Mouse (Mus musculus) left cerebral cortex, postnatal 36 days (tissue): Measurements from ENCODE around the gene Prpf3. TPM values are rescaled to one million over a fixed set of nuclear protein-coding genes. Genes with fewer than 3 reads are reported as not detected.
"Not testable (repeated sequence)": the region's sequence is repeated elsewhere in the genome, so short reads cannot be mapped to it uniquely, and the experiment has no call there.

Source experiments
- DNase-seq, 2 experiments: peaks; one replicate each; pipeline ENCODE4 v3.0.0; 2021 to 2022; ENCODE audit warnings: low spot score in 2 of 2, mixed read lengths in 1 of 2
- intact Hi-C: fragments of 180-260 bp; cut with DNase I; formaldehyde crosslinking; loops from one replicate; pipeline ENCODE4 v1.15.1; 2025
- total RNA-seq, 2 experiments: library from RNA; stranded (reverse); gene quantifications; 2 replicates each; pipeline ENCODE4 v1.2.3; 2021

The Prpf3 gene
- total RNA-seq, 2 experiments from 2014 or later: 23.8 to 40.3 TPM

GRCm38 (mm10) chr3:95882816-95883425 is 27.2 kb upstream of the Prpf3 start:
- DNase-seq: peak; percentile 58 to 71
- intact Hi-C loops: loop anchor here (1.0 kb wide), 2 partner anchors 24 to 46 kb away; partner anchors contain the start of gene Anp32e

- peak; percentile 97 for DNase-seq
- intact Hi-C loops: loop anchor here (1.0 kb wide), 2 partner anchors 25 to 47 kb away; partner anchors contain the start of gene Anp32e
Observed at GRCm38 (mm10) chr3:95881979-95882815, 26.5 kb upstream of the Prpf3 start, which contains the start of gene Ciart. TSS of gene Ciart (minus strand) at chr3:95882251.

DNA sequence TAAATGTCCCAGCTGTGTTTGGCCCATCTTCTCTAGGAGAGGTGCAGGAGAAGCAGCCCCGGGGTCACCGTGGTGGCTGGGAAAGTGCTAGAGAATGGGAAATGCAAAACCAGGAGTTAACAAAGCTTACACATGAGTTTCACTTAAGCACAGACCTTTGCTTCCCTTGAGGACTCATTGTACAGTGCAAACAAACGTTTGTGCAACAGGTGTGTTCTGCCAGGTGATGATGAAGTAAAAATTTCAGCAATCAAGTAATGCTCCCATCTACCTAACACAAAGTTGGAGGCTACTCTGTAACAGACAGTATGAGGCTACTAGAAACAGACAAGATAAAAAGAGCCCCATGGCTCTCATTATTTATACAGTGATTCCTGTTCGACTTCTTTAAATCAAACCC is 23.4 kb upstream of the Prpf3 start:
- intact Hi-C loops: no loop called here
- DNase-seq: no peak

- intact Hi-C loops: no loop called here
- DNase-seq: no peak
Observed at GRCm38 (mm10) chr3:95872048-95872447, 16.4 kb upstream of the Prpf3 start.

- intact Hi-C loops: no loop called here
Observed at GRCm38 (mm10) chr3:95871392-95871867, 15.7 kb upstream of the Prpf3 start, which contains the start of gene Mrps21. TSS of gene Mrps21 (minus strand) at chr3:95871519.

GRCm38 (mm10) chr3:95870976-95871375 is 15.3 kb upstream of the Prpf3 start:
- intact Hi-C loops: no loop called here
- DNase-seq: no peak

More at GRCm38 (mm10) chr3:95871392-95871867, 15.7 kb upstream of the Prpf3 start, which contains the start of gene Mrps21:
- DNase-seq: peak; percentile 87 to 89

- intact Hi-C loops: no loop called here
- DNase-seq: no peak
Observed at GRCm38 (mm10) chr3:95867408-95867807, 11.7 kb upstream of the Prpf3 start.

DNA sequence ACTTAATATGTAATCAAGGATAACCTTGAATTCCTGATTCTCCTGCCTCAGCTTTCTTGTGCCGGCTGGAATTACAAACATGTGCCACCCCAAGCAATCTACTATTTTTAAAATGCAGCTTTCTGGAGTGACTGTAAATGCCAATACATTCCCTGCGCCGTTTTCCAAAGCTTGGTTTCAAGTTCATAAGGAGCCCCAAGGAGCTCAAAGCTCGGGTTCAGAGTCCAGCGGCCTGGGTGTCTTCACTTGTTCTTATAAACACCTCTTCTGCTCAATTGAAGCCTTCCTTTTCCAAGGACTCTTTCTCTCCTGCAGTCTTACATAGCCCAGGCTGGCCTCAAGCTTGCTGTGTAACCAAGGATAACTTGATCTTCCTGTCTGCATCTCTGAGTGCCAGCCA is 10.4 kb upstream of the Prpf3 start:
- intact Hi-C loops: no loop called here
- no peak for DNase-seq

- intact Hi-C loops: no loop called here
- no peak for DNase-seq
Observed at GRCm38 (mm10) chr3:95865571-95865970, 9.9 kb upstream of the Prpf3 start.

- DNase-seq: peak; percentile 74 to 78
- intact Hi-C loops: no loop called here
Observed at GRCm38 (mm10) chr3:95865050-95865449, 9.4 kb upstream of the Prpf3 start.

GRCm38 (mm10) chr3:95863578-95863977 is 7.9 kb upstream of the Prpf3 start:
- intact Hi-C loops: no loop called here
- DNase-seq: no peak

DNA sequence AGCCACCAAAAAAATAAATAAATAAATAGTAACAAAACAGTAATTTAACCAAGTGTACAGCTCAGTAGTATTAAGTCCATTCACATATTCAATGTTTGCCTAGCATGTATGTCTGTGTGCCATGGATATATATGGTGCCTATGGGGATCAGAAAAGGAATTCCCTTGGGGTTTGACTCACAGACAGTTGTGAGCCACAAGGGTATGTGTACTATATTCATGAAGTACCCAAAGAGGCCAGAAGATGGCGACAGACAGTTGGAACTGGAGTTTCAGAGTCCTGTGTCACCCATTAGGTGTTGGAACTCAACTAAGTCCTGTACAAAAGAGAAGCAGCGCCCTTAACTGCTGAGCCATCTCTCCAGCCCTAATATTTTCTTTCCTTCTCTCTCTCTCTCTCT is 6.1 kb upstream of the Prpf3 start:
- intact Hi-C loops: loop anchor here (2.0 kb wide), 1 partner anchor 45 kb away; no protein-coding TSS in a partner anchor

DNA sequence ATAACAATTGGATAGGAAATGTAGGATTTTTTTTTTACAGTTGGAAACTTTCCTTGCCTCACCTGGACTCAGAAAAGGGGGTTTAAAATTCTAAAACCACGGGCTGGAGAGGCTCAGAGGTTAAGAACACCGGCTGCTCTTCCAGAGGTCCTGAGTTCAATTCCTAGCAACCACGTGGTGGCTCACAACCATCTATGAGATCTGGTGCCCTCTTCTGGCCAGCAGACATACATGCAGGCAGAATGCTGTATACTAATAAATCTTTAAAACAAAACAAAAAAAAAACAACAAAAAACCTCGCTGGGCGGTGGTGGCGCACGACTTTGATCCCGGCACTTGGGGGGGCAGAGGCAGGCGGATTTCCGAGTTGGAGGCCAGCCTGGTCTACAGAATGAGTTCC is 5.5 kb upstream of the Prpf3 start:
- DNase-seq: no peak
- intact Hi-C loops: loop anchor here (2.0 kb wide), 1 partner anchor 46 kb away; no protein-coding TSS in a partner anchor

More for the DNA sequence above, 6.1 kb upstream of the Prpf3 start:
- no peak for DNase-seq

DNA sequence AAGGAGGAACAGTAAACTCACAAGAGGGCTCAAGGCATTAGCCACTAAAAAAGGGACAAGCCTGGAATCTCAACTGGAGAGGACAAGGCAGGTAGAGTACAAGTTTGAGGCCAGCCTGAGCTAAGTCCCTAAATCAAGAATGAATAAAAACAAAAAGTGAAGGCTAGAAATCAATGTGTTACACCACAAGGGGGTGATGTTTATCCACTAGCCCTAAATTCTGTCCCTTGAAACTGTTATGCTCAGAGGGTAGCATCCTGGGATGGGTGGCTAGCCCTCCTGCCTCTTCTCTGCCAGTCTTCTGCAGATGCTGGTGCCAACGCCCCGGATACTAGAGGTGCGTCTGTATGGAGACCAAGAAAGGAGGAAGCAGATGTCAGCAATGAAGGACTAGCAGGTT is 4.6 kb upstream of the Prpf3 start:
- intact Hi-C loops: loop anchor here (2.0 kb wide), 1 partner anchor 46 kb away; no protein-coding TSS in a partner anchor

DNA sequence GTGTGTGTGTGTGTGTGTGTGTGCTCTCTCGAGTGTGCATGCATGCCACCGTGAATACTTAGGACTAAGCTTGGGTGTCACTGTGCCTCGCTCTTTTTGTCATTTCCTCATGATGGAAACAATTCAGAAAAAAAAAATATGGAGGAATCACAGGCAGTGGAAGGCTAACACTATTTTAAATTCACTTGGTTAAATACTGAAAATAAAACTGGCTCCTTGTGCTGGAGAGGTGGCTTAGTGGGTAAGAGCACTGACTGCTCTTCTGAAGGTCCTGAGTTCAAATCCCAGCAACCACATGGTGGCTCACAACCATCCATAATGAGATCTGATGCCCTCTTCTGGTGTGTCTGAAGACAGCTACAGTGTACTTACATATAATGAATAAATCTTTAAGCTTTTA is 2.6 kb upstream of the Prpf3 start:
- DNase-seq, intact Hi-C loops: not testable (repeated sequence)

More for the DNA sequence above, 4.6 kb upstream of the Prpf3 start:
- DNase-seq: no peak

DNA sequence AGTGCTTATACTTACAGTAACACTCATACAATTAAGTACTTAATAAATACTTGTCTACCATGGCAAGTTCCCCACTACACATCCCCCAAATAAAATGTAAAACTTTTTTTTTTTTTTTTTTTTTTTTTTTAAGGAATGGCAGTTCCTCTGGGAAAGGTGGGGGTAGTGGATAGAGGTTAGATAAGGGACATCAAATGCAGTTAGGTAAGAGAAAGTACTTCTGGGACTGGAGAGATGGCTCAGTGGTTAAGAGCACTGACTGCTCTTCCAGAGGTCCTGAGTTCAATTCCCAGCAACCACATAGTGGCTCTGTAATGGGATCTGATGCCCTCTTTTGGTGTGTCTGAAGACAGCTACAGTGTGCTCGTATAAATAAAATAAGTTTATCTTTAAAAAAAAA is 1.4 kb upstream of the Prpf3 start:
- DNase-seq, intact Hi-C loops: not testable (repeated sequence)

GRCm38 (mm10) chr3:95856115-95856514 is 430 bp upstream of the Prpf3 start:
- intact Hi-C loops: no loop called here
- DNase-seq: no peak

DNA sequence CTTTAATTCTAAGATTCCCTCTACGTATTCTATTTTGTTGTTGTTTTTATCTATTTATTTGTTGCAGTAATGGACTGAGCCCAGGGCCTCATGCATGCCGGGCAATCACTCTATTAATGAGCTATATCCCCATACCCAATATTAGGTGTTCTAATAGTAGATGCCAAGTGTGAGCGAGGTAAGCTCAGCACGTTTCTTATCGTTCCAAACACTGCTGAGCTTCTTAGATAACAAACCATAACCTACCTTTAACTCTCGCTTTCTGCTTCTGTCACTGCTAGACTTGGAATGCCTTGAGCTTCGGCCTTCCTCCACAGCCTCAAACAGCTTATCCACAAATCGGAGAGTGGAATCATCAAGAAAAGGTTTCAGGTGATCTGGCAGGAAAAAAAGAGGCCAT is 4.4 kb downstream of the Prpf3 start:
- intact Hi-C loops: no loop called here
- DNase-seq: no peak

GRCm38 (mm10) chr3:95850611-95851010 is 5.1 kb downstream of the Prpf3 start:
- intact Hi-C loops: no loop called here
- no peak for DNase-seq

- intact Hi-C loops: loop anchor here (10.0 kb wide), 1 partner anchor 498 kb away; no protein-coding TSS in a partner anchor
- no peak for DNase-seq
Observed at GRCm38 (mm10) chr3:95842503-95843214, 13.0 kb downstream of the Prpf3 start.
